Mouse (Mus musculus) C2C12 (cell line): ENCODE data around the gene Duox1.

ENCODE experiments used
- CEBPB ChIP-seq: IDR thresholded peaks from one replicate; pipeline ENCODE4 v1.6.1; 2011; ENCODE audit warnings: low read depth, mild to moderate bottlenecking, control low read depth, moderate library complexity
- CTCF ChIP-seq: IDR thresholded peaks from one replicate; pipeline ENCODE4 v1.5.1; 2011; ENCODE audit not compliant: control insufficient read depth, insufficient read depth, insufficient read length
- FOSL1 ChIP-seq: IDR thresholded peaks from one replicate; pipeline ENCODE4 v1.8.0; 2011; ENCODE audit warnings: mild to moderate bottlenecking, low read length; ENCODE audit not compliant: poor library complexity, insufficient read depth, severe bottlenecking
- MAX ChIP-seq: IDR thresholded peaks from one replicate; pipeline ENCODE4 v1.6.1; 2011; ENCODE audit warnings: mild to moderate bottlenecking, control low read depth
- USF1 ChIP-seq: IDR thresholded peaks from one replicate; pipeline ENCODE4 v1.6.1; 2011; ENCODE audit warnings: low read depth, mild to moderate bottlenecking, control low read depth, moderate library complexity

- TF ChIP-seq MAX: no peak
- no peak for TF ChIP-seq CTCF
- TF ChIP-seq USF1: no peak
- no peak for TF ChIP-seq FOSL1
- no peak for TF ChIP-seq CEBPB
Measured at GRCm38 (mm10) chr2:122365244-122365866, 49.9 kb downstream of the Duox1 start.
